Mouse (Mus musculus) heart, embryonic 16.5 days (tissue): ENCODE results near the gene Mtx3. TPM values are rescaled to one million over a fixed set of nuclear protein-coding genes. Genes with fewer than 3 reads are reported as not detected.

Experiments used
- ATAC-seq: fragments of 200-750 bp; cut with Nextera tagmentation; replicated peaks from 2 replicates; pipeline ENCODE4 v1.8.0; 2017; ENCODE audit warnings: moderate number of reproducible peaks; ENCODE audit not compliant: insufficient read depth, low FRiP score; ENCODE audit errors: extremely low read depth
- H3K27ac ChIP-seq: fragments of 300-500 bp; sonication (generic); 2 replicates; pipeline ENCODE4 v1.5.1; 2014; ENCODE audit warnings: mild to moderate bottlenecking, low read length, control low read depth, moderate library complexity
- H3K27me3 ChIP-seq: fragments of 300-500 bp; sonication (generic); 2 replicates; pipeline ENCODE4 v1.6.1; 2014; ENCODE audit warnings: low read length, mixed read lengths; ENCODE audit not compliant: control insufficient read depth, insufficient read depth
- H3K36me3 ChIP-seq: fragments of 300-500 bp; sonication (generic); 2 replicates; pipeline ENCODE4 v1.6.1; 2014; ENCODE audit not compliant: control insufficient read depth, insufficient read depth
- H3K4me1 ChIP-seq: fragments of 300-500 bp; sonication (generic); 2 replicates; pipeline ENCODE4 v1.6.1; 2014; ENCODE audit warnings: low read length, mixed read lengths; ENCODE audit not compliant: control insufficient read depth, insufficient read depth
- H3K4me2 ChIP-seq: fragments of 300-500 bp; sonication (generic); 2 replicates; pipeline ENCODE4 v1.6.1; 2014; ENCODE audit warnings: low read depth, mild to moderate bottlenecking, control low read depth, low read length
- H3K4me3 ChIP-seq: fragments of 300-500 bp; sonication (generic); 2 replicates; pipeline ENCODE4 v1.5.1; 2014; ENCODE audit warnings: mild to moderate bottlenecking, control low read depth, low read length
- H3K9ac ChIP-seq: fragments of 300-500 bp; sonication (generic); 2 replicates; pipeline ENCODE4 v1.6.1; 2014; ENCODE audit warnings: low read length, control low read depth
- H3K9me3 ChIP-seq: fragments of 300-500 bp; sonication (generic); replicated peaks from 2 replicates; pipeline ENCODE4 v1.6.1; 2016; ENCODE audit warnings: low read length; ENCODE audit not compliant: control insufficient read depth
- WGBS: fragments of 180-500 bp; shearing (Covaris S2); extraction: QIAGEN DNeasy Blood & Tissue Kit; methylation state at CpG from one replicate; pipeline ENCODE4 v1.1.7; 2014; 5-methylcytosine and 5-hydroxymethylcytosine counted together
- polyA plus RNA-seq: library from polyadenylated mRNA; unstranded; fragments of >200 nt; fragmentation: Nextera tagmentation; extraction: Ambion mirVana; gene quantifications from 2 replicates; pipeline ENCODE4 v1.2.1, GENCODE M21; 2015

The Mtx3 gene
- polyA plus RNA-seq, 1 experiment from 2014 or later = 3.0 TPM

GRCm38 (mm10) chr13:92879514-92879913 is 35.0 kb downstream of the Mtx3 start:
- H3K27me3 ChIP-seq = no peaks in the 10 kb centered on the region
- no peaks in the 10 kb centered on the region for H3K9me3 ChIP-seq
- H3K4me1 ChIP-seq = peaks cover 5% of the 10 kb centered on the region; the same call in 1 of the 2 replicates
- H3K4me2 ChIP-seq = no peak overlapping the region
- no peak for ATAC-seq
- H3K36me3 ChIP-seq = no peaks in the 10 kb centered on the region
- no peak overlapping the region for H3K4me3 ChIP-seq
- 30% methylated on average over 4 of the region's 4 CpGs for WGBS
- H3K9ac ChIP-seq = no peak overlapping the region
- no peak overlapping the region for H3K27ac ChIP-seq

- no peak for ATAC-seq
- H3K27ac ChIP-seq = no peak overlapping the region
Observed at GRCm38 (mm10) chr13:92879933-92880332, 35.4 kb downstream of the Mtx3 start.

GRCm38 (mm10) chr13:92880589-92880988 is 36.0 kb downstream of the Mtx3 start:
- no peaks in the 10 kb centered on the region for H3K27me3 ChIP-seq
- ATAC-seq = no peak
- H3K27ac ChIP-seq = no peak overlapping the region

More at GRCm38 (mm10) chr13:92879933-92880332, 35.4 kb downstream of the Mtx3 start:
- no peak overlapping the region for H3K4me2 ChIP-seq
- 68% methylated on average over 9 of the region's 9 CpGs for WGBS
- no peak overlapping the region for H3K9ac ChIP-seq
- peaks cover 5% of the 10 kb centered on the region; the same call in 1 of the 2 replicates for H3K4me1 ChIP-seq
- no peaks in the 10 kb centered on the region for H3K9me3 ChIP-seq
- no peak overlapping the region for H3K4me3 ChIP-seq
- H3K36me3 ChIP-seq = no peaks in the 10 kb centered on the region
- H3K27me3 ChIP-seq = no peaks in the 10 kb centered on the region

GRCm38 (mm10) chr13:92882271-92882985 is 37.9 kb downstream of the Mtx3 start:
- ATAC-seq = no peak
- Histone ChIP-seq H3K4me1 (peaks cover 5% of the 10 kb centered on the region; the same call in 1 of the 2 replicates), H3K27ac (no peak overlapping the region), H3K27me3 (no peaks in the 10 kb centered on the region), H3K4me2 (no peak overlapping the region), H3K9ac (no peak overlapping the region), H3K4me3 (no peak overlapping the region), H3K9me3 (no peaks in the 10 kb centered on the region), H3K36me3 (no peaks in the 10 kb centered on the region)
- 59% methylated on average over 9 of the region's 9 CpGs for WGBS

More at GRCm38 (mm10) chr13:92880589-92880988, 36.0 kb downstream of the Mtx3 start:
- H3K4me3 ChIP-seq = no peak overlapping the region
- H3K36me3 ChIP-seq = no peaks in the 10 kb centered on the region
- no peak overlapping the region for H3K9ac ChIP-seq
- H3K4me1 ChIP-seq = peaks cover 5% of the 10 kb centered on the region; the same call in 1 of the 2 replicates
- H3K4me2 ChIP-seq = no peak overlapping the region
- H3K9me3 ChIP-seq = no peaks in the 10 kb centered on the region

GRCm38 (mm10) chr13:92882986-92883720 is 38.6 kb downstream of the Mtx3 start:
- Histone ChIP-seq H3K36me3 (no peaks in the 10 kb centered on the region), H3K27ac (no peak overlapping the region), H3K4me3 (no peak overlapping the region), H3K4me1 (peaks cover 5% of the 10 kb centered on the region; the same call in 1 of the 2 replicates), H3K27me3 (no peaks in the 10 kb centered on the region), H3K4me2 (no peak overlapping the region), H3K9ac (no peak overlapping the region), H3K9me3 (no peaks in the 10 kb centered on the region)
- no peak for ATAC-seq
- WGBS = 88% methylated on average over 7 of the region's 7 CpGs

- 80% methylated on average over 1 of the region's 1 CpGs for WGBS
Observed at GRCm38 (mm10) chr13:92884206-92884605, 39.6 kb downstream of the Mtx3 start.

GRCm38 (mm10) chr13:92884930-92885329 is 40.4 kb downstream of the Mtx3 start:
- Histone ChIP-seq H3K27me3 (no peaks in the 10 kb centered on the region), H3K4me1 (peaks cover 5% of the 10 kb centered on the region; the same call in 1 of the 2 replicates), H3K4me3 (no peak overlapping the region), H3K27ac (no peak overlapping the region), H3K9ac (no peak overlapping the region), H3K4me2 (no peak overlapping the region), H3K36me3 (no peaks in the 10 kb centered on the region), H3K9me3 (no peaks in the 10 kb centered on the region)
- 52% methylated on average over 1 of the region's 1 CpGs for WGBS
- no peak for ATAC-seq

More at GRCm38 (mm10) chr13:92884206-92884605, 39.6 kb downstream of the Mtx3 start:
- no peak overlapping the region for H3K4me3 ChIP-seq
- H3K9ac ChIP-seq = no peak overlapping the region
- ATAC-seq = no peak
- H3K4me2 ChIP-seq = no peak overlapping the region
- H3K27ac ChIP-seq = no peak overlapping the region
- peaks cover 5% of the 10 kb centered on the region; the same call in 1 of the 2 replicates for H3K4me1 ChIP-seq
- no peaks in the 10 kb centered on the region for H3K27me3 ChIP-seq
- H3K9me3 ChIP-seq = no peaks in the 10 kb centered on the region
- H3K36me3 ChIP-seq = no peaks in the 10 kb centered on the region

GRCm38 (mm10) chr13:92899087-92899486 is 54.5 kb downstream of the Mtx3 start:
- no peaks in the 10 kb centered on the region for H3K9me3 ChIP-seq
- H3K27me3 ChIP-seq = no peaks in the 10 kb centered on the region
- 76% methylated on average over 6 of the region's 6 CpGs for WGBS
- H3K36me3 ChIP-seq = no peaks in the 10 kb centered on the region
- H3K4me1 ChIP-seq = peaks cover 14% of the 10 kb centered on the region
- no peak overlapping the region for H3K27ac ChIP-seq
- no peak overlapping the region for H3K9ac ChIP-seq
- ATAC-seq = no peak
- no peak overlapping the region for H3K4me2 ChIP-seq
- H3K4me3 ChIP-seq = no peak overlapping the region

- H3K9ac ChIP-seq = no peak overlapping the region
- H3K36me3 ChIP-seq = no peaks in the 10 kb centered on the region
- H3K9me3 ChIP-seq = no peaks in the 10 kb centered on the region
- H3K27ac ChIP-seq = peak overlapping the region; percentile 90
- H3K4me1 ChIP-seq = peaks cover 32% of the 10 kb centered on the region
- no peaks in the 10 kb centered on the region for H3K27me3 ChIP-seq
- peak; percentile 96 for ATAC-seq
- 15% methylated on average over 4 of the region's 4 CpGs for WGBS
- no peak overlapping the region for H3K4me3 ChIP-seq
- H3K4me2 ChIP-seq = no peak overlapping the region
Observed at GRCm38 (mm10) chr13:92903291-92903690, 58.7 kb downstream of the Mtx3 start.
